Mouse (Mus musculus) ES-CJ7 (cell line): ENCODE measurements around the gene Hoxd8.

ENCODE experiments used
- DNase-seq: peaks from one replicate; pipeline ENCODE4 v3.0.0; 2011; ENCODE audit warnings: low read depth, low spot score

The Hoxd8 gene

GRCm38 (mm10) chr2:74669650-74670235 is 34.7 kb upstream of the Hoxd8 start:
- DNase-seq: peak; percentile 53

- no peak for DNase-seq
Observed at GRCm38 (mm10) chr2:74670632-74671188, 33.7 kb upstream of the Hoxd8 start.

- no peak for DNase-seq
Observed at GRCm38 (mm10) chr2:74671847-74672246, 32.6 kb upstream of the Hoxd8 start.

GRCm38 (mm10) chr2:74672481-74673362 is 31.7 kb upstream of the Hoxd8 start:
- peak; percentile 82 for DNase-seq

GRCm38 (mm10) chr2:74673835-74674425 is 30.5 kb upstream of the Hoxd8 start:
- DNase-seq: no peak

GRCm38 (mm10) chr2:74674881-74675665 is 29.3 kb upstream of the Hoxd8 start, which contains the start of gene Hoxd12:
Gene Hoxd12, plus strand, starts transcription at chr2:74675013.
- DNase-seq: peak; percentile 27

- peak; percentile 13 for DNase-seq
Observed at GRCm38 (mm10) chr2:74675666-74676282, 28.6 kb upstream of the Hoxd8 start.

GRCm38 (mm10) chr2:74676376-74677052 is 27.9 kb upstream of the Hoxd8 start:
- DNase-seq: no peak

GRCm38 (mm10) chr2:74677106-74677505 is 27.3 kb upstream of the Hoxd8 start:
- no peak for DNase-seq

GRCm38 (mm10) chr2:74678891-74679595 is 25.4 kb upstream of the Hoxd8 start, which contains the start of gene Hoxd11:
Gene Hoxd11, plus strand, starts transcription at chr2:74679557.
- peak; percentile 72 for DNase-seq

- DNase-seq: peak; percentile 70
Observed at GRCm38 (mm10) chr2:74679596-74679971, 24.8 kb upstream of the Hoxd8 start.

GRCm38 (mm10) chr2:74679980-74680379 is 24.4 kb upstream of the Hoxd8 start:
- DNase-seq: peak; percentile 70

- DNase-seq: peak; percentile 57
Observed at GRCm38 (mm10) chr2:74680561-74681398, 23.6 kb upstream of the Hoxd8 start.

GRCm38 (mm10) chr2:74681594-74682531 is 22.6 kb upstream of the Hoxd8 start:
- peak; percentile 94 for DNase-seq

GRCm38 (mm10) chr2:74682796-74683195 is 21.6 kb upstream of the Hoxd8 start:
- DNase-seq: peak; percentile 17

- peak; percentile 81 for DNase-seq
Observed at GRCm38 (mm10) chr2:74683471-74683951, 20.9 kb upstream of the Hoxd8 start.

GRCm38 (mm10) chr2:74684106-74684505 is 20.3 kb upstream of the Hoxd8 start:
- no peak for DNase-seq
